Mouse (Mus musculus) hindlimb bud, embryonic 11.5 days (tissue): Measurements from ENCODE around the gene Pfkfb4.

Source experiments
- DNase-seq: peaks from one replicate; pipeline ENCODE4 v3.0.0-alpha.2; 2012; ENCODE audit warnings: low read depth, low spot score; ENCODE audit errors: extremely low spot score

Pfkfb4 gene

DNA sequence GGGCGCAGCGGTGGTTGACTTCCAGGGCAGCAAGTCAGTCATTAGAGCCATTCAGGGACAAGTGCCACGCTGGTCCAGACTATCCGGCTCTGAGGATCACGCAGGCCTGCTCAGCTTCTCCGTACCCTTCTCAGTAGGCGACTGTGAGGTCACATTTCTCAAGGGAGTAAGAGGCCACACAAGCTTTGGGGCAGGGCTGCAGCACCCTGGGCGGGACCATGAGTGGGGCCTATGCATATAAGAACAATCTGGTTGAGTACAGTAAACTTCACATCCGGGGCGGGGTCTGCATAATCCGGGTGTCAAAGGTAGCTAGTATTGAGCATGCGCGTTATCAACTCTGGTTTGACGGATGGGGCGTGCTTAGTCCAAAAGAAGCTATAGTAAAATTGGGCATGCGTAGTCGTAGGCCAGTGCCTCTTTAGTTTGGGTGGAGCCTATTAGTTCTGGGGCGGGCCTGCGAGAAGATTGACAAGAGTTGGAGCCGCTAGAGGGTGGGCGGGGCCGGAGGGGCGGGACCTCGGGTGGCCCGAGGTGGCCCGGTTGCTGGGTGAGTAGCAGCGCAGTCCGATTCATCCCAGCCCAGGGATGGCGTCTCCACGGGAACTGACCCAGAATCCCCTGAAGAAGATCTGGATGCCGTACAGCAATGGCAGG lies at the start of gene Pfkfb4:
Pfkfb4 (plus strand) TSS at position 351 of the 657 bp plus-strand sequence.
- DNase-seq = peak; percentile 98

DNA sequence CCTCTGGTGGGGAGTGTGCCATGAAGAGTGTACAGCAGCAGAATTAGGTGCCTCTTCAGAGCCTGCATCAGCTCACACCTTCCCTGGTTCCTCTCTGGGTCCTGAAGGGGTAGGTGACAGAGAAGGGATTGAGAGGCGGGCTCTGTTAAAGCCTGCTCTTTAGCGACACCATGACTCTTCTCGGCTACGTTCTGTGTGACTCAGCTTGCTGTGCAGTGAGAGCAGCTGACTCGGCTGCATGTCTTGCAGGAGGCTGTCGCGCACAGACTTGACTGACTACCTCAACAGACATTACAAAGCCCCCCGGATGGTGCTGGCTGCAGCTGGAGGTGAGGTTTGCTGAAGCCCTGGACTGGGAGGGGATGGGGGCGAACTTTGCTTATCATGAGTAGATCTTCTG lies 46.5 kb upstream of the Pfkfb4 start:
- DNase-seq = no peak

GRCm38 (mm10) chr9:108945608-108946007 lies 46.0 kb upstream of the Pfkfb4 start:
- no peak for DNase-seq

GRCm38 (mm10) chr9:108949231-108949966 lies 42.2 kb upstream of the Pfkfb4 start:
- peak; percentile 44 for DNase-seq

DNA sequence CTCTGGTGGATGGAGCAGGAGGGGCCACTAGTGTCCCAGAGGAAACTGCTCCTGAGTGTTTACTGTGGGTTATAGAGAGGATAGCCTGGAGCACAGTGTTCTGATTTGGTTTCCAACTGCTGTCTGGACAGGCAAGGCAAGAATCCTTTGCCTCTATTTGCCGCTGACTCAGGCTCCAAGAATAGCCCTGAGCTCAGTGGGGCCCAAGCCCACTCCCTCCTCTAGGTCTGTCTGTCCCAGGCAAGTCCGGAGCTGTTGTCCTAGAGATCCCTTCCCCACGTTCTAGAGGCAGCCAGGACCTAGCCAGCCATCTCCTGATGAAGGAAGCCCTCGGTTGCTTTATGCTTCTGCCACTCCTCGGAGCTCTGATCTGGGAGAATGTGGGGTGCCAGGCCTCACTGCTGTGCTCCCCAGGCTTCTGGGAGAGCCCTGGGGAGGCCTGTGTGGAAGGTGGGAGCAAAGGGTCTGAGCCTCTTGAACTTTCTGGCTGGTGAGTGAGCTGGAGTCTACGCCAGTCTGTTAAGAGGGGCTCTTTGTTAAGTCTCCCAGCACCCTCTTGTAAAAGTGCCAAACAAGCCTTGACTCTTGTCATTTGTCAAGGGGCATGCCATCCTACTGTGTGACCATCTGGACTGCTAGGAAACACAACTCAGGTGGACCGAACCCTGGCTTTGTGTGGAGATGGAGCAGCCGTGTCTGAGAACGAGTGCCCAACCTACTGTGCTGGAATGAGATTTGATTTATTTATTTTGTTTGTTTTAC lies 41.4 kb upstream of the Pfkfb4 start:
- DNase-seq = no peak

DNA sequence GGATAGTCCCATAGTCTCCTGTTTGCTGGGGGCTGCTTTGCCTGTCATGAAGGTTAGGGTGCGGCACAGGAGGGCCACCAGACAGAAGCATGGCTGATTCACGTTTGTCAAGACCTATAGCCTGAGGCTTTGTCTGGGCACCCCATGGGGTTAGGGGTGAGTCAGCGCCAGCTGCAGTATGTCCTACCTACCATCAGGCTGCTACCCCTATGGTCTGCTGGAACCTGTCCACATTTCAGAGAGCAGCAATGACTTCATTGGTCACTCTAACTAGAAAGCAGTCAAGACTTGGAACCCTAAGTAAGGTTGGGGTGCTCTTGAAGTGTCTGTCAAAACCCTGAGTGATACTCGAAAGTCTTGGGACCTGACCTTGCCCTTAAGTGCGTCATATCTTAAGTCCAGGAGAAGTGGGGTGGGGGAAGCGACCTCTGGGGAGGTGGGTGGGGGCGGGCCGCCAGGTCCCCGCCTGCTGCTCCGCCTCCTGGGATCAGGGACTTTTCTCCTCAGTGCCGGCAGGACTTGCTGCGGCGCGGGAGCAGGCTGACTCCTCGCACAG lies 38.4 kb upstream of the Pfkfb4 start, which contains the start of gene Col7a1:
Col7a1 (plus strand) TSS at position 506 of the 556 bp plus-strand sequence.
- no peak for DNase-seq

- DNase-seq = no peak
Observed at GRCm38 (mm10) chr9:108955241-108955640, 36.3 kb upstream of the Pfkfb4 start.

DNA sequence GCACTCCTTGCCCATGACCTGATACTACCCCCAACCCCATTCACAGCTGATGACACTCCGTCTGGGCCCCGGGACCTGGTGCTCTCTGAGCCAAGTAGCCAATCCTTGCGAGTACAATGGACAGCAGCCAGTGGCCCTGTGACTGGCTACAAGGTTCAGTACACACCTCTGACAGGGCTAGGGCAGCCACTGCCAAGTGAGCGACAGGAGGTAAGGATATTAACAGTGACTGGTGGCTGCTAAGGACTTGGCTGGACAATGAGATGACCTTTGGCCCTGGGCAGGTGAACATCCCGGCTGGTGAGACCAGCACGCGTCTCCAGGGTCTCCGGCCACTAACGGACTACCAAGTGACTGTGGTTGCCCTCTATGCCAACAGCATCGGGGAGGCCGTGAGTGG lies 35.7 kb upstream of the Pfkfb4 start:
- DNase-seq = no peak

DNA sequence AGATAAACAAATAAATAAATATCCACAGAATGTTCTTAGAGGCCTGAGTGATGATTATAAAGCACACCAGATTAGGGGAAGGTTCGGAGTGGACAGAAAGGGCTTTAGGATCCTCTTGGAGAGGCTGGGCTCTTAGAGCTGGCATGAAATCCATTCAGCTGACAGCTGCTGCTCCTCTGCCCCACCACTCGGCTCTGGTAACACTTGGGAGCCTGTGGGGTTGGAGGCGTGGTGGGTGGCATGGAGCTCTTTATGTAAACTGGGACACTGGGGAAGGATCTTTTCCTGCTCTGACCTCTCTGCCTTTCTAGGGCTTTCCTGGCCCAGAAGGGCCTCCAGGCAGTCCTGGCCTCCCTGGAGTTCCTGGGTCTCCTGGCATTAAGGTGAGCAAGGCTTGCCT lies 28.0 kb upstream of the Pfkfb4 start:
- DNase-seq = no peak

DNA sequence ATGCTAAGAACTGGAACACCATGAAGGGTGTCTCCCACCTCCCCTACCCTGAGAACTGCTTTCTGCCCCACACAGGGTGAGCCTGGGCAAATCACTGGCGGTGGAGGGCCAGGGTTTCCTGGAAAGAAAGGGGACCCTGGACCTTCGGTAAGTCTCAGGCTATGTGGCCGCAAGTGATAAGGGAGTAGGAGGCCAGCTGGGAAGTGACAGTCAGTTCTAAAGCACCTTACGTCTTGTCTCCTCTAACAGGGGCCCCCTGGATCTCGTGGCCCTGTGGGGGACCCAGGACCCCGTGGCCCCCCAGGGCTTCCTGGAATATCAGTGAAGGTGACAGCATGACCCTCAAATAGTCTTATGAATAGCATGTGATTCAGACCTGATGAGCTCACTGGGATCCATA lies 27.2 kb upstream of the Pfkfb4 start:
- DNase-seq = no peak

GRCm38 (mm10) chr9:108970623-108971022 lies 21.0 kb upstream of the Pfkfb4 start:
- no peak for DNase-seq

DNA sequence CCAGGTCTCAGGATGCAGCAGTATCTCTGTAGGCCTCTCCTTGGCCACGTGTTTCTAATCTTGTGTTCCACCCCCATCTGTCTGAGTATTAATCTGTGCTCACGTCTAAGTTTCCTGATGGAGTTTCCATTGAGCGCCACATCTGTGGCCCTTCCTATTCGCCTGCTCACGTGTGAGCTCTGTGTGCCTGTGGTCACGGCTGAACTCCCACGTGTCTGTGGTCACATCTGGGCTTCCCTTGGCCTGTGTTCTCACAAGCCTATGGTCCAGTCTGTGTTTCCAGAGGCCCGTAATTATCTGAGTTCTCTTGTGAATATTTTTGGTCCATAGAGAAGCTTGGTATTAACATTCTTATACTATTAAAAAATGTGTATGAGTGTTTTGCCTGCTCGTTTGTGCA lies 15.1 kb upstream of the Pfkfb4 start:
- no peak for DNase-seq

DNA sequence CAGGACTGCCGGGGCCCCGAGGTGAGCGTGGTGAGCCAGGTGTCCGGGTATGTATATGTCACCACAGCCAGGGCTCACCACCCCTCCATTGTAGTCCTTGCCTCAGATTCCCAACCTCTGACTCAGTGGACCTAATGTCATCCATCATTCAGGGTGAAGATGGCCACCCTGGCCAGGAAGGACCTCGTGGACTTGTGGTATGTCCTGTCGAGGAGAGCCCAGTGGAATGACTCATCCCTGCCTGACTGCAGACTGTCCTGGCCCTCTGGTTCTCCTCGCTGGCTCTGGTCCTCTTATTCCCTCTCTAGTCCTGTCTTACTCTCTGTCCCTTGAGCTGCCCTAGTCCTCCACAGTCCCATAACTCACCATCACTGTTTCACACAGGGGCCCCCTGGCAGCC lies 13.6 kb upstream of the Pfkfb4 start:
- DNase-seq = no peak

- DNase-seq = no peak
Observed at GRCm38 (mm10) chr9:108982498-108982897, 9.1 kb upstream of the Pfkfb4 start.

- DNase-seq = no peak
Observed at GRCm38 (mm10) chr9:108983209-108983608, 8.4 kb upstream of the Pfkfb4 start.

- no peak for DNase-seq
Observed at GRCm38 (mm10) chr9:108985710-108986109, 5.9 kb upstream of the Pfkfb4 start, which contains the start of gene Ucn2. Gene Ucn2 (plus strand): TSS chr9:108986010.

GRCm38 (mm10) chr9:108987704-108988350 lies 3.8 kb upstream of the Pfkfb4 start:
- DNase-seq = no peak

DNA sequence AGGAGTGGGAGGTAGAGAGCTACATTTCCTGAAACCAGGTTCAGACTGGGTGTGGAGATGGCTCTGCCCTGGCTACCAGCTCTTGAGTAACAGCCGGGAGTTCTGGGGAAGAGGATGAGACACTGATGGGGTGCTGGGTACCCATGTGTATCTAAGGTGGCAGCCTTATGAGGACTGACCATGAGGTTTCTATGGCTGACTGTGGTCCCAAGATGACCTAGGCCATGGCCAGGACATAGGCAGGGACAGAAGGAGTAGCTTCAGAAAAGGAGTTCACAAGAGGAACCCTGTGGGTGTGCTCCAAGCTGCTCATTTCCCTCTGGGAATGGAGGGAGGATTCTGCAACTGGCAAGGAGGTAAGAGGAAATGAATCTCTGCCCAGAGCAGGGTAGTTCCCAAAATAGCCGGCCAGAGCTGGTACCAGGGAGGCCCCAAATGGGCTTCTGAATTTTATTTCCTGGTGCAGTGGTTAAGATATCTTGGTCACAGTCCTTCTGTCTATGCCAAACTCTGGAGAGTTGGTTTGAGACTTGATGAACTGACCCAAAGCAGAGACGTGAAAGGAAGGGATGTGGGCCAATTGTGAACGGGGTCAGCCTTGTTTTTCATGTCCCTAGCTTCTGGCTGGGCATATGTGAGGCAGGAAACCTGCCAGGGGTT lies 1.6 kb upstream of the Pfkfb4 start:
- no peak for DNase-seq

DNA sequence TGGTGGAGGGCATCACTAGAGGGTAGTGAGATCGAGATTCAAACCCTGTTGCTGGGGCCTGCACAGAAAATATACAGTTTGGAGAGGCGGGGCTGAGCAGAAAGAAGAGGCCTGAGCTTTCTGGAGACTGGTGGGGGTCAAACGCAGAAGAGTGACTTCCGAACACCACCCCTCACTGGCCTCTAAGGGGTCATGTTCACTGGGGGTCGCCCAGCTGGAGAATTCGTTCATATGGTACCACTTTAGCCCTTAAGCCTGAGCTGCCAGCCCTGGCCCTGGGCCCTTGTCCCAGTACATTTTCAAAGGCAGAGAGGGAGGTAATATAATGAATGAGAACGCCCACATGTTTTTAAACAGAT lies 1.1 kb upstream of the Pfkfb4 start:
- DNase-seq = peak; percentile 8

DNA sequence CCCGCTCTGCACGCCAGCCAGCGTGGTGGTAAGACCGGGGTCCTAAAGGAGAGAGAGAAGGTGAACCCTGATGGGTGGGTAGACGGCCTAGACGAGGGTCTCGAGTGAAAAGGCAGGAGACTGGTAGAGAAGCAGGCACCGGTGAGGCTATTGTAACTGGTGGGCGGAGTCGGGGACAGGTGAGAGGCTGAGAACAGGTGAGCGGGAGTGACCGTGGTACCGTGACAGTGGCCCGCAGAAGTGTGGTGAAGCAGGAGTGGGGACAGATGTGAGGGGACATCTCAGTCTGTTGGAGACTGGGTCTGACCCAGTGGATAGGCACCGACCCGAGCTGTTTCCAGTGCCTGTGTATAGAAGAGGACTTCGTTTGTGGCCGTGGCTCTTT lies 499 bp downstream of the Pfkfb4 start:
- no peak for DNase-seq
